ENCODE assay signal across 8 mouse cellular contexts in genomic region chr5:122547251-122547714, GRCm38 (mm10). TPM values are rescaled to one million over a fixed set of nuclear protein-coding genes. Genes with fewer than 3 reads are reported as not detected.
DNase-seq lines count a peak whose midpoint lies in the region; ATAC-seq and TF ChIP-seq lines count a peak whose summit lies in the region.

No protein-coding gene starts in this region.

- peak overlapping the region; percentile 54 for H3K27ac ChIP-seq in bone marrow macrophage, adult 2 months (ENCODE audit: insufficient read depth, low read depth, low read length)
- H3K27ac ChIP-seq in kidney, postnatal 0 days = no peak overlapping the region

- H3ac ChIP-seq in C2C12 (ENCODE audit: control insufficient read depth, insufficient read length, low read depth) = no peak overlapping the region

- TF ChIP-seq POLR2A in bone marrow macrophage, adult 2 months (IDR thresholded peaks at IDR 0.05; ENCODE audit: borderline replicate concordance, low read depth, low read length) = no peak

- 44% methylated on average over 7 of the region's 7 CpGs for WGBS in kidney, postnatal 0 days

- DNase-seq in frontal cortex, postnatal 25 days (ENCODE audit: low spot score in 2 of 2) = no peak
- peak; percentile 63 for DNase-seq in gonadal fat pad, adult 2 months (ENCODE audit: low read depth)
- peak; percentile 91 for DNase-seq in kidney, postnatal 0 days (ENCODE audit: low spot score)
- no peak for DNase-seq in spleen, postnatal 14 days (ENCODE audit: low spot score in 2 of 2)

- H3K79me2 ChIP-seq in C2C12 (ENCODE audit: control insufficient read depth, insufficient read depth) = no peaks in the 10 kb centered on the region

- no peaks in the 10 kb centered on the region for H3K79me3 ChIP-seq in C2C12 (ENCODE audit: low read depth)

- H3K27me3 ChIP-seq in C2C12 (ENCODE audit: control insufficient read depth, insufficient read depth, insufficient read length) = no peaks in the 10 kb centered on the region
- no peaks in the 10 kb centered on the region for H3K27me3 ChIP-seq in kidney, postnatal 0 days (ENCODE audit: insufficient read depth, low read length)

- H3K4me3 ChIP-seq in C2C12 (ENCODE audit: insufficient read depth, poor library complexity, severe bottlenecking) = no peak overlapping the region
- H3K4me3 ChIP-seq in bone marrow macrophage, adult 2 months (ENCODE audit: insufficient read depth, low read length) = peak overlapping the region; percentile 43
- no peak overlapping the region for H3K4me3 ChIP-seq in kidney, postnatal 0 days (replicated peaks; ENCODE audit: low read depth, low read length)

- H3K9ac ChIP-seq in kidney, postnatal 0 days (ENCODE audit: low read depth, low read length) = no peak overlapping the region

- no peaks in the 10 kb centered on the region for H3K36me3 ChIP-seq in C2C12 (ENCODE audit: control insufficient read depth, insufficient read depth)
- H3K36me3 ChIP-seq in kidney, postnatal 0 days (ENCODE audit: insufficient read depth, low read length) = no peaks in the 10 kb centered on the region

- peaks cover 34% of the 10 kb centered on the region for H3K4me1 ChIP-seq in bone marrow macrophage, adult 2 months (ENCODE audit: control insufficient read depth, insufficient read depth, low read length)
- 0 out of 2 replicates have a peak, but pooled peaks cover 11% of the 10 kb centered on the region for H3K4me1 ChIP-seq in kidney, postnatal 0 days (replicated peaks; ENCODE audit: insufficient read depth, low read length)

- no peak for TF ChIP-seq CTCF in C2C12 (IDR thresholded peaks at IDR 0.05; ENCODE audit: control insufficient read depth, insufficient read depth, insufficient read length)
- TF ChIP-seq CTCF in bone marrow macrophage, adult 2 months (IDR thresholded peaks at IDR 0.05; ENCODE audit: low read depth, low read length) = no peak
- TF ChIP-seq CTCF in kidney, postnatal 0 days (IDR thresholded peaks at IDR 0.05; ENCODE audit: low read depth) = peak; percentile 70

- ATAC-seq in frontal cortex, adult (ENCODE audit: low TSS enrichment) = peak; percentile 66
- no peak for ATAC-seq in kidney, postnatal 0 days (replicated peaks; ENCODE audit: low FRiP score, low read depth)
- ATAC-seq in megakaryocyte, adult 5-6 weeks (ENCODE audit: poor library complexity, severe bottlenecking) = peak; percentile 66

- H3K9me3 ChIP-seq in kidney, postnatal 0 days (replicated peaks; ENCODE audit: low read length) = no peaks in the 10 kb centered on the region

- no peak overlapping the region for H3K4me2 ChIP-seq in kidney, postnatal 0 days (ENCODE audit: low read length)

TF ChIP-seq in C2C12, 6 proteins besides CTCF, POLR2A, EP300 and RAD21:
- TF ChIP-seq CEBPB (IDR thresholded peaks at IDR 0.05; ENCODE audit: low read depth) (peak; percentile 94), USF1 (IDR thresholded peaks at IDR 0.05; ENCODE audit: low read depth) (no peak), MYOG (IDR thresholded peaks at IDR 0.05; ENCODE audit: control insufficient read depth, extremely low read depth, insufficient read length) (no peak), MYOD1 (IDR thresholded peaks at IDR 0.05; ENCODE audit: control insufficient read depth, insufficient read length, low read depth) (no peak), MAX (IDR thresholded peaks at IDR 0.05) (no peak)

RNA-seq across cellular contexts. Expression of gene Atp2a2, which starts 45.3 kb away (rescaled TPM):
- polyA plus RNA-seq in C2C12 (2012; fragmentation: generic; extraction: Trizol) = 101 TPM
- 57.0 and 57.2 TPM in 2 replicates for polyA plus RNA-seq in bone marrow macrophage, adult 2 months (2012; ENCODE audit: insufficient read depth, insufficient read length, missing spikeins)
- polyA plus RNA-seq in gonadal fat pad, adult 2 months (2012; rRNA removed) = 97.9 and 146 TPM in 2 replicates
- 37.8 and 38.5 TPM in 2 replicates for polyA plus RNA-seq in kidney, postnatal 0 days (2015; fragmentation: Nextera tagmentation; extraction: Ambion mirVana)
- total RNA-seq in megakaryocyte, adult 5-6 weeks (2015) = 47.1 and 47.5 TPM in 2 replicates
- total RNA-seq in megakaryocyte, adult 5-6 weeks (2017) = 65.0 and 65.8 TPM in 2 replicates

Comparison
In these comparisons a context has a peak if more than half of its experiments do, and no peak if none do; other contexts are left out.
1. DNase-seq: peak in gonadal fat pad, adult 2 months (single experiment) and kidney, postnatal 0 days (single experiment); none in frontal cortex, postnatal 25 days (0 of 2) and spleen, postnatal 14 days (0 of 2).